Mouse (Mus musculus) heart, adult 2 months (tissue): Measurements from ENCODE around the gene Slc47a2. TPM values are rescaled to one million over a fixed set of nuclear protein-coding genes. Genes with fewer than 3 reads are reported as not detected.

Experiments used
- DNase-seq, 2 experiments: peaks; one replicate each; pipeline ENCODE4 v3.0.0; 2021
- H3K27ac ChIP-seq: fragments of 200-600 bp; 2 replicates; pipeline ENCODE4 v1.8.1; 2022
- H3K27me3 ChIP-seq: fragments of 200-500 bp; 2 replicates; pipeline ENCODE4 v1.6.1; 2012; ENCODE audit warnings: mild to moderate bottlenecking, low read length, inconsistent platforms, mixed read lengths; ENCODE audit not compliant: control insufficient read depth, insufficient read depth
- H3K36me3 ChIP-seq: fragments of 200-500 bp; 2 replicates; pipeline ENCODE4 v1.6.1; 2012; ENCODE audit warnings: low read length, inconsistent platforms; ENCODE audit not compliant: control insufficient read depth, insufficient read depth
- H3K4me1 ChIP-seq: fragments of 200-500 bp; 2 replicates; pipeline ENCODE4 v1.6.1; 2011; ENCODE audit warnings: low read length; ENCODE audit not compliant: control insufficient read depth, insufficient read depth
- H3K4me3 ChIP-seq: fragments of 200-600 bp; 2 replicates; pipeline ENCODE4 v1.8.1; 2022
- H3K79me2 ChIP-seq: fragments of 200-500 bp; replicated peaks from 2 replicates; pipeline ENCODE4 v1.6.1; 2012; ENCODE audit warnings: mild to moderate bottlenecking, inconsistent platforms, low read length, moderate library complexity, mixed read lengths; ENCODE audit not compliant: control insufficient read depth, insufficient read depth
- H3K9ac ChIP-seq: fragments of 200-500 bp; 2 replicates; pipeline ENCODE4 v1.6.1; 2012; ENCODE audit warnings: low read depth, mild to moderate bottlenecking, control low read depth, inconsistent platforms, low read length, mixed read lengths
- CTCF ChIP-seq: fragments of 200-600 bp; IDR thresholded peaks from 2 replicates; pipeline ENCODE4 v1.8.1; 2022; ENCODE audit warnings: antibody characterized with exemption, mild to moderate bottlenecking, moderate library complexity
- EP300 ChIP-seq: fragments of 200-500 bp; IDR thresholded peaks from 2 replicates; pipeline ENCODE4 v1.6.1; 2011; ENCODE audit warnings: low read depth, low read length, control low read depth; ENCODE audit not compliant: insufficient read depth
- POLR2A ChIP-seq: fragments of 200-500 bp; IDR thresholded peaks from 2 replicates; pipeline ENCODE4 v1.6.1; 2011; ENCODE audit warnings: mild to moderate bottlenecking, low read depth, low read length, control low read depth; ENCODE audit not compliant: insufficient read depth
- WGBS: fragments of 180-500 bp; shearing (Covaris S2); methylation state at CpG from one replicate; pipeline ENCODE4 v1.1.7; 2018; 5-methylcytosine and 5-hydroxymethylcytosine counted together
- intact Hi-C: fragments of 180-260 bp; cut with DNase I; formaldehyde crosslinking; loops from one replicate; pipeline ENCODE4 v1.15.1; 2025
- polyA plus RNA-seq: library from polyadenylated mRNA; depleted of rRNA; stranded (reverse); fragments of >200 nt; gene quantifications from 2 replicates; pipeline ENCODE4 v1.2.3, GENCODE M21; 2012
- total RNA-seq, 2 experiments: library from RNA; stranded (reverse); gene quantifications; 2 replicates each; pipeline ENCODE4 v1.2.3; 2021

The Slc47a2 gene
- total and polyA plus RNA-seq, 3 experiments, result 0.04 TPM; not detected in 2

DNA sequence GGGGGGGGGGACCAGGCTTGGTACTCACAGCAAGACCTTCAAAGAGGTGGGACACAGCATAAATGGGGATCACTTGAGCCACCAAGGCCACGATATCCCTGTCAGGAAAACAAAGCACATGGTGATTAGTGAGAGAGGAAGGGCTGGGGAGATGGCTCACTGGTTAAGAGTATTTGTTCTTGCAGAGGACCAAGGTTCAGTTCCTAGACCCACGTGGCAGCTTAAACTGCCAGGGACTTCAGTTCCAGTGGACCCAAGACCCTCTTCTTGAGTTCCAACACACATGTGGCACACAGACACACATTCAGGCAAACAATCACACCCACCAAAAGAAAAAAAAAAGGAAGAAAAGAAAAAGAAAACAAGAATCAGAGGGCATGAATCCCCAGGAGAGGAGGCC lies 10.4 kb upstream of the Slc47a2 start:
- intact Hi-C loops, result no loop called here
- WGBS, result 77% methylated on average over 2 of the region's 2 CpGs
- Histone ChIP-seq H3K4me1 (no peaks in the 10 kb centered on the region), H3K9ac (no peak overlapping the region), H3K4me3 (no peak overlapping the region), H3K27me3 (no peaks in the 10 kb centered on the region), H3K79me2 (no peaks in the 10 kb centered on the region), H3K36me3 (no peaks in the 10 kb centered on the region), H3K27ac (no peak overlapping the region)
- DNase-seq, result no peak
- no peak for TF ChIP-seq POLR2A

DNA sequence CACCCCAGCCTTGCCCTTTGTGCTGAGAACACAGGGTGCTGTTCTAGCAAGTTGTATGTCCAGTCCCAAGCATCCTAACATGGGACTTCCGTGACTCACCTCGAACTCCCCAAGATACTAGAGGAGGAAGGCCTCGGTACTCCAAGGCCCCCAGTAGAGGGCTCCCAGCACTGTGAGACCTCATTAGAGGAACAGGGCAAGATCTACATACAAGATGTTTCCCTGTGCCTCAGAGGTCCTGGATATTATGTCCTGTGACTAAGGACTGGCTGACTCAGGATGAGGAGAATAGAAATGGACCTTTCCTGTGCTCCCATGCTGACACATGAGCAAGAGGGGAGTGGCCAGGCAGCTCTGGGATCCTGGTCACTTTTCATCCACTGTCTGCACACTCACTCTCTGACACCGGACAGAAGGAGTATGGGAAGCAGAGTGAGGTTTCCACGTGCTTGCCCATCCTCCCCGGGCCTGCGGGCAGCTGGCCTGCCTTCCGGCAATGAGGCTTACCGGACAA lies 9.5 kb upstream of the Slc47a2 start:
- intact Hi-C loops, result no loop called here
- no peak overlapping the region for H3K4me3 ChIP-seq
- H3K4me1 ChIP-seq, result no peaks in the 10 kb centered on the region
- no peak for DNase-seq
- H3K36me3 ChIP-seq, result no peaks in the 10 kb centered on the region
- no peak overlapping the region for H3K9ac ChIP-seq
- H3K27ac ChIP-seq, result no peak overlapping the region
- WGBS, result 51% methylated on average over 9 of the region's 9 CpGs
- no peaks in the 10 kb centered on the region for H3K79me2 ChIP-seq
- TF ChIP-seq CTCF (peak; percentile 42), EP300 (no peak), POLR2A (no peak)
- no peaks in the 10 kb centered on the region for H3K27me3 ChIP-seq

DNA sequence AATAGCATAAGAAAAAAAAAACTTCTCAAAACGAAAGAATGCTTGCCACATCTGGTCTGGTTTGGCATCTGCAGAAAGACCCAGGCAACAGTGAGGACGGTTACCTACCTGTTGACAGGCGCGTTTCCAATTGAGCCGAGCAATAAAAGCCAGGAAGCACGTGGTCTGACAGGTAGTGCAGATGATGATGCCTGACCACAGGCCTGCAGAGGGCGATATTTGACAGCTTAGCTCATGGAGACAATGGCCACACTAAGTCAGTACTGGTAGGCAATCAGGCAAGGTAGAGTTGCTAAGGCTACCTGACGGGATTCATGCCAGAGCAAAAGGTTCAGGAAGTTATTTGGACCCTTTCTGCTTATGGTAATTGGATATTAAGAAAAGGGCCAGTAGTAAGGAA lies 6.7 kb upstream of the Slc47a2 start:
- WGBS, result 9% methylated on average over 8 of the region's 8 CpGs
- no peaks in the 10 kb centered on the region for H3K79me2 ChIP-seq
- H3K9ac ChIP-seq, result no peak overlapping the region
- peak; percentile 63 to 64 for DNase-seq
- H3K4me1 ChIP-seq, result no peaks in the 10 kb centered on the region
- no peak overlapping the region for H3K4me3 ChIP-seq
- no peaks in the 10 kb centered on the region for H3K36me3 ChIP-seq
- no peak for TF ChIP-seq POLR2A
- peak; percentile 88 for TF ChIP-seq EP300
- peak; percentile 85 for TF ChIP-seq CTCF
- H3K27me3 ChIP-seq, result no peaks in the 10 kb centered on the region
- intact Hi-C loops, result loop anchor here (1.0 to 10.0 kb wide), 4 partner anchors 39 to 365 kb away; no protein-coding TSS in a partner anchor
- no peak overlapping the region for H3K27ac ChIP-seq

DNA sequence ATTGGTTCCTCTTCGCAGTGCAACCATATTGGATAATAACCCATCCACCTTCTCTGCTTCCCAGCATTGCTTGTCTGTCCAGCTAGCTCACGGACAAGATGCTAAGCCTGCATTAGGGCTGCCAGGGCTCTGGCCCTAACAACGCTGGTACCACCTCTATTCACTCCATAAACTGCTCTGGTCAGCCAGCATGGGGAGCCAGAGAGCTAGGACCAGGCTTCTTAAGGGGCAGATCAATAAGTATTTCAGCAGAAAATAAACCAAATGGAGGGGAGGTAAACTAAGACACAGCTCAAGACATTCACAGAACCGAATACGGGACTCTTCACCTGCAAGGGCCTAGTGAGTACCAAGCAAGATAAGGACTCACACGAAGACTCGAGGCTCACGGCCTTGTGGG lies 3.5 kb upstream of the Slc47a2 start:
- Histone ChIP-seq H3K9ac (no peak overlapping the region), H3K27me3 (peaks cover 2% of the 10 kb centered on the region; the same call in 1 of the 2 replicates), H3K4me1 (no peaks in the 10 kb centered on the region), H3K79me2 (no peaks in the 10 kb centered on the region), H3K36me3 (no peaks in the 10 kb centered on the region), H3K27ac (no peak overlapping the region), H3K4me3 (no peak overlapping the region)
- DNase-seq, result no peak
- intact Hi-C loops, result loop anchor here (5.0 to 10.0 kb wide), 2 partner anchors 156 to 369 kb away; no protein-coding TSS in a partner anchor
- 72% methylated on average over 8 of the region's 8 CpGs for WGBS
- TF ChIP-seq EP300 (no peak), CTCF (peak; percentile 28)

DNA sequence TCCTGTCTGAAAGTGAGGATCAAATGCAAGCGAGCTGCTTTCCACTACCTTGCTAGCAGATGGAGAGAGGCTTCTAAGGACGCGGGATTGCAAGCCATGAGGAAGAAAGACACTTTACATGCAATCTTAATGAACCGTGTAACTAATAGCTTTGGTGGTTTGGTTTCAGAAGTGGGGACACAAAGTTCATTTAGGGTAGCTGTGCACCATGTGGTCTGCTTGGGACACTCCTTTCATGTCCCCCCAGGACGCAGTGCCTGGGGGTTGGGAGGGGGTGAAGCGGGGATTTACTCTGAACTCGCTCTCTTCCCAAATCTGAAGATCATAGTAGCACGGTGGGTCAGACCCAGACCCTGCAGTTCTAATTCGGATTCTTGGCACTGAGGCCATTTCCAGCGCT lies 689 bp downstream of the Slc47a2 start:
- Histone ChIP-seq H3K4me3 (no peak overlapping the region), H3K36me3 (no peaks in the 10 kb centered on the region), H3K4me1 (no peaks in the 10 kb centered on the region), H3K9ac (no peak overlapping the region), H3K27me3 (peaks cover 2% of the 10 kb centered on the region; the same call in 1 of the 2 replicates), H3K79me2 (no peaks in the 10 kb centered on the region), H3K27ac (no peak overlapping the region)
- no peak for DNase-seq
- TF ChIP-seq CTCF, result no peak
- TF ChIP-seq EP300, result no peak
- no peak for TF ChIP-seq POLR2A
- 31% methylated on average over 10 of the region's 10 CpGs for WGBS
- intact Hi-C loops, result loop anchor here (2.0 to 10.0 kb wide), 2 partner anchors 109 to 373 kb away; no protein-coding TSS in a partner anchor

DNA sequence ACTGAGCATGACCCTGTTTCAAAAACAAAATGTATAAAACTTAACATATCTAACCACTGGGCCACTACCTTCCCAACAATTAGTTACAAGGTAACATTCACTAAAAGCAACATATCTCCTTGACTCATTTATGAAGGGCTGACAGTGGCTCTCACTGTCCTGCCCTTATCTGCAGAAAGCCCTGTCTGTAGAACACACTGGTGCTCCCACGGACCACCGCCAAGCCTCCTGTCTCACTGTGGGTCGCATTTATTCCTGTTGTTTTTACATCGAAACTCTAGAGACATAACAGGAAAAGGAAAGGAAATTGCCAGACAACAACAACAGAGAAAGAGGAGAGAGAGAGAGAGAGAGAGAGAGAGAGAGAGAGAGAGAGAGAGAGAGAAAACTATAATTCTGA lies 1.4 kb downstream of the Slc47a2 start:
- H3K9ac ChIP-seq, result no peak overlapping the region
- WGBS, result 52% methylated on average over 4 of the region's 4 CpGs
- H3K27ac ChIP-seq, result no peak overlapping the region
- TF ChIP-seq EP300, result no peak
- no peak for TF ChIP-seq CTCF
- no peak for TF ChIP-seq POLR2A
- no peak for DNase-seq
- intact Hi-C loops, result loop anchor here (10.0 kb wide), 1 partner anchor 374 kb away; no protein-coding TSS in a partner anchor
- H3K36me3 ChIP-seq, result no peaks in the 10 kb centered on the region
- no peaks in the 10 kb centered on the region for H3K79me2 ChIP-seq
- no peak overlapping the region for H3K4me3 ChIP-seq
- H3K4me1 ChIP-seq, result no peaks in the 10 kb centered on the region
- H3K27me3 ChIP-seq, result peaks cover 2% of the 10 kb centered on the region; the same call in 1 of the 2 replicates
